Mouse (Mus musculus) spleen, adult 2 months (tissue): ENCODE results near the gene Slit3. TPM values are rescaled to one million over a fixed set of nuclear protein-coding genes. Genes with fewer than 3 reads are reported as not detected.

Experiments
- DNase-seq, 2 experiments: peaks; one replicate each; pipeline versions ENCODE4 v3.0.0 to v3.0.0-alpha.2; 2012 to 2021; ENCODE audit warnings: low spot score in 2 of 2, low read depth in 1 of 2
- H3K27ac ChIP-seq: fragments of 200-500 bp; 2 replicates; pipeline ENCODE4 v1.5.1; 2012; ENCODE audit warnings: low read length, inconsistent platforms; ENCODE audit not compliant: insufficient read depth
- H3K27me3 ChIP-seq: fragments of 200-500 bp; 2 replicates; pipeline ENCODE4 v1.6.1; 2012; ENCODE audit warnings: mild to moderate bottlenecking, moderate library complexity, low read length, inconsistent platforms; ENCODE audit not compliant: control insufficient read depth, insufficient read depth
- H3K36me3 ChIP-seq: fragments of 200-500 bp; 2 replicates; pipeline ENCODE4 v1.6.1; 2012; ENCODE audit warnings: mild to moderate bottlenecking, low read length, inconsistent platforms; ENCODE audit not compliant: control insufficient read depth, insufficient read depth
- H3K4me1 ChIP-seq: fragments of 200-500 bp; 2 replicates; pipeline ENCODE4 v1.6.1; 2011; ENCODE audit warnings: inconsistent platforms; ENCODE audit not compliant: control insufficient read depth, insufficient read depth, insufficient read length
- H3K4me3 ChIP-seq: fragments of 200-500 bp; 2 replicates; pipeline ENCODE4 v1.5.1; 2011; ENCODE audit warnings: mild to moderate bottlenecking, inconsistent platforms; ENCODE audit not compliant: insufficient read depth, insufficient read length; ENCODE audit errors: extremely low read depth
- CTCF ChIP-seq: fragments of 200-500 bp; IDR thresholded peaks from 2 replicates; pipeline ENCODE4 v1.5.1; 2011; ENCODE audit warnings: mild to moderate bottlenecking, inconsistent platforms; ENCODE audit not compliant: insufficient read depth, insufficient read length, insufficient replicate concordance; ENCODE audit errors: extremely low read depth
- POLR2A ChIP-seq: fragments of 200-500 bp; IDR thresholded peaks from 2 replicates; pipeline ENCODE4 v1.6.1; 2011; ENCODE audit warnings: low read depth, low read length, inconsistent platforms
- WGBS: fragments of 180-500 bp; shearing (Covaris S2); methylation state at CpG from one replicate; pipeline ENCODE4 v1.1.7; 2018; 5-methylcytosine and 5-hydroxymethylcytosine counted together
- polyA plus RNA-seq: library from polyadenylated mRNA; depleted of rRNA; stranded (reverse); fragments of >200 nt; gene quantifications from 2 replicates; pipeline ENCODE4 v1.2.3, GENCODE M21; 2012

Slit3 gene
- polyA plus RNA-seq, 1 experiment, result 6.6 TPM

DNA sequence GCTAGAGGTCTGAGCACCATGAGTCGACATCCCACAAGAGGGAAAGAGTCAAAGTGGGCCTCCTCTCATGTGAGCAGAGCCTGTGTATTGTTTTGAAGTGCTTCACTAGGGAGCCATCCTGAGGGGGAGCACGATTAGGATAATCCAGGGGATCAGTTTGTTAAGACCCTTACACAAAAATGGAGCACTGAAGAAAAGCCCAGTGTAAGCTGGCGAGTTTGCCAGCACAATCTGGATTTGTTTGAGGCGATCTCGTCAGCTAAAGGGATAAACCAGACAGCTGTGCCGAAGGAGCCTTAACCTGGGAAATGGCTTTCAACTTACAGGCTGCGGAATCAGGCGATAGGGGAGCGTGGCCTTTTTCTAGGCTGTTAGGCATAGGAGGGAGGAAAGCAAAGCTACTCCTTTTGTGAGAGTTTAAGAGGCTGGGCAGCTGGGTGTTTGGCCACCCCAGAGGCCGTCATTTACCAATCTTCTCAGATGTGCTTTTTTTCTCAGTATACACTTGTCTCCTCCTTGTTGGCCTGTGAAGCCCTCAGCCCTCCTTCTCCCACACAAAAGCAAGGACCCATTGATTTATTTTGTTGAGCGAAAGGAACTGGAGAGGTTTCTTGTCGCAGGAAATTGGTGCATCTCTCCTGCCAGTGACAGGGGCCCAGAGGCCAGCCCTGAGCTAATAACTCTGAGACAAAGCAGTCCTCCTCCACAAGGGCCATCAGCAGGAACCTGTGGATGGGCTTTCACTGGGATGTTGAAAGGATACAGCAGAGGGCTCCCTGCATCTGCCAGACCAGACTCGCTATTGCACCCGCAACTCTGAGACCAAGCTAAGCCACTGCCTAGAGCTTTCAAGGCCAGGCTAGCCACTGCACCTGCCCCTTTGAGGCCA, 472.4 kb downstream of the Slit3 start:
- Histone ChIP-seq H3K27ac (no peak overlapping the region), H3K27me3 (no peaks in the 10 kb centered on the region), H3K4me3 (no peak overlapping the region), H3K36me3 (no peaks in the 10 kb centered on the region), H3K4me1 (no peaks in the 10 kb centered on the region)
- TF ChIP-seq POLR2A (no peak), CTCF (no peak)
- WGBS, result 82% methylated on average over 14 of the region's 14 CpGs
- no peak for DNase-seq

GRCm38 (mm10) chr11:35596064-35596463, 475.0 kb downstream of the Slit3 start:
- Histone ChIP-seq H3K36me3 (no peaks in the 10 kb centered on the region), H3K4me1 (no peaks in the 10 kb centered on the region), H3K4me3 (no peak overlapping the region), H3K27me3 (no peaks in the 10 kb centered on the region), H3K27ac (no peak overlapping the region)
- TF ChIP-seq POLR2A (no peak), CTCF (no peak)
- no peak for DNase-seq

DNA sequence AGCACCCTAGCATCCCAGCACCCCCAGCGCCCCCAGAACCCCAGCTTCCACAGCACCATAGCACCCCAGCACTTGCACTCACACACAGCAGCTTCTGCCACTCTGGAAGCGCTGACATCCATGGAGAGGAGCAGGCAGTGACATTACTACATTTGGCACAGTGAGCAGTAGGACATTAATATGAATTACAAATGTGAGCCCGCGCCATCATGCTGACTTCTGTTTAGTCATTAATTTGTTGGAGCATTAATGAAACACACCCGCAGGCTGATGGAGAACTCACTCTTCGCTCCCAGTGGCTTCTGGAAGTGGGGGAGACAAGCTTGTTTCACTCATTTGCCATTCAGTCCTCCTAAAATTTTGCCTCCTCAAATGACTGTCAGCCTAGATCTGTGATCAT, 476.9 kb downstream of the Slit3 start:
- TF ChIP-seq POLR2A (no peak), CTCF (no peak)
- no peaks in the 10 kb centered on the region for H3K27me3 ChIP-seq
- H3K27ac ChIP-seq, result no peak overlapping the region
- H3K36me3 ChIP-seq, result no peaks in the 10 kb centered on the region
- no peak for DNase-seq
- H3K4me3 ChIP-seq, result no peak overlapping the region
- no peaks in the 10 kb centered on the region for H3K4me1 ChIP-seq
- 88% methylated on average over 6 of the region's 6 CpGs for WGBS

DNA sequence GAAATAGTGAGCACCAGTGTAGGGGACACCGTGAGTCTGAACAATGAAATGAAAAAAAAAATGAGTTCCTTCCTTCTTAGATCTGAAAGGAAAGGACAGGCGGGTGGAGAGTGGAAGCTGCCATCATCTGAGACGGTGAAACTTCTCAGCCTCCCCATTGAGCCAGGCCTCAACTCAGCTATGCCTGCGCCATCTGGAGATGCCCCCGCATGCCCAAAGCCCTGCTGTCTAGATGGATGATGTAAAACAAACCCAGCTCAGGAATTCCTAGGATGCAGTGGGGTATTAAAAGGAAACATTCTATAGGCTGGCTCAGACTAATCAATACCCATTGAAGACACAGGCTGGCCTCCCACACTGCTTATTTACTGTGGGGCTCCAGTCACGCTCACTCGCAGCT, 477.7 kb downstream of the Slit3 start:
- WGBS, result 79% methylated on average over 7 of the region's 7 CpGs

DNA sequence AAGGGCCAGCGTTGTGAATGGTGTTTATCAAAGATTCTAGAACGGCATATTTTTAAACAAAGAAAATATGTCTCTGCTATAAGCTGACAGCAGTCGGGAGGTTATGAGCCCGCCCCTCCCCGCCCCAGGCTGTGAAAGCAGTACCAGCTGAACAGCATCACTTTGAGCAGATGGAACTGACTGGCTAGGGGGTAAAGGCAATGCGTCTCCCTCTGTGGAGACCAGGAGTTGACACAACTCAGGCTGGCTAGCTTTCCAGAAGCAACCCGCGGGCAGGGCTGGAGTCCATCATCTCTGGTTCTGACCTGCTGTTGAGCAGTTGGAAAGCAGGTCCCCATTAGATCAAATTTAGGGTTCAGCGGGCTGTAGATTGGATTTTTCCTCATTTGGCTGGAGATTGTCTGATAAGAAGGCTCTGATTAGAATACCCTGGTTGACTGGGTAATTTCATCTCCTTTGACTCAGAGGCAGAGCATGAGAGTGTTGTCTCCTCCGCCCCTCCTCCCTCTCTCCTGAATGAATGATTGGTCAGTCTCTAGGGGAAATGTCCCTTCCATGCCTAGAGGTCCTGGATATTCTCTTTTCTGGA, 480.7 kb downstream of the Slit3 start:
- H3K27me3 ChIP-seq, result no peaks in the 10 kb centered on the region
- no peaks in the 10 kb centered on the region for H3K4me1 ChIP-seq
- no peak overlapping the region for H3K27ac ChIP-seq
- TF ChIP-seq POLR2A, result no peak
- TF ChIP-seq CTCF, result no peak
- DNase-seq, result no peak
- H3K4me3 ChIP-seq, result no peak overlapping the region
- WGBS, result 87% methylated on average over 10 of the region's 10 CpGs
- H3K36me3 ChIP-seq, result no peaks in the 10 kb centered on the region

More for the DNA sequence above, 477.7 kb downstream of the Slit3 start:
- no peaks in the 10 kb centered on the region for H3K36me3 ChIP-seq
- TF ChIP-seq CTCF (no peak), POLR2A (no peak)
- no peaks in the 10 kb centered on the region for H3K27me3 ChIP-seq
- no peaks in the 10 kb centered on the region for H3K4me1 ChIP-seq
- H3K4me3 ChIP-seq, result no peak overlapping the region
- H3K27ac ChIP-seq, result no peak overlapping the region
- no peak for DNase-seq

- Histone ChIP-seq H3K4me3 (no peak overlapping the region), H3K36me3 (no peaks in the 10 kb centered on the region), H3K27me3 (no peaks in the 10 kb centered on the region), H3K4me1 (no peaks in the 10 kb centered on the region), H3K27ac (no peak overlapping the region)
- 57% methylated on average over 10 of the region's 10 CpGs for WGBS
- no peak for TF ChIP-seq POLR2A
- no peak for TF ChIP-seq CTCF
- no peak for DNase-seq
These were observed 481.6 kb downstream of the Slit3 start for GRCm38 (mm10) chr11:35602586-35602985.

DNA sequence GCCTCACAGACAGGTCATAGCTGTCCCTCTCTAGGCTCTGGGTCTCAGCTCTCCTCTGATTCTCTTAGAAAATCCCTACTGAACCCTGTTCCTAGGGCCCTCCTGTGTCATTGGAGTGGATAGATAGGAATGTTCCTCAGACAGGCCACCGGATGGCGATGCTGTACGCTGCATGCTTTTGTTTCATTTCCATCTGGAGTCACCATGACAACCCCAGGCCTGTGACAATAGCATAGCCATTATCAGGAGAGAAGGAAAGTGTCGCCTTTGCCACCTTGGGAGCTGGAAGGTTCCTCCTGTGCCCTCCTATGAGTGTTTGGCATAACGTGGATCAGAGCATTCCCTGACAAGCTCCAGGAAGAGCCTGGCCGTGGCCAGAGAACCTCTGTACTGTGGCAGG, 482.9 kb downstream of the Slit3 start:
- H3K27me3 ChIP-seq, result no peaks in the 10 kb centered on the region
- WGBS, result 81% methylated on average over 6 of the region's 6 CpGs
- no peak overlapping the region for H3K4me3 ChIP-seq
- TF ChIP-seq CTCF, result no peak
- no peak for TF ChIP-seq POLR2A
- H3K4me1 ChIP-seq, result no peaks in the 10 kb centered on the region
- no peak for DNase-seq
- no peaks in the 10 kb centered on the region for H3K36me3 ChIP-seq
- H3K27ac ChIP-seq, result no peak overlapping the region
